Mouse (Mus musculus) right cerebral cortex, adult 18-20 months (tissue): ENCODE results near the gene Utp4.
"Not testable (repeated sequence)": the region's sequence is repeated elsewhere in the genome, so short reads cannot be mapped to it uniquely, and the experiment has no call there.

ENCODE experiments used
- DNase-seq: peaks from one replicate; pipeline ENCODE4 v3.0.0; 2022; ENCODE audit warnings: mixed read lengths

Utp4 gene

DNA sequence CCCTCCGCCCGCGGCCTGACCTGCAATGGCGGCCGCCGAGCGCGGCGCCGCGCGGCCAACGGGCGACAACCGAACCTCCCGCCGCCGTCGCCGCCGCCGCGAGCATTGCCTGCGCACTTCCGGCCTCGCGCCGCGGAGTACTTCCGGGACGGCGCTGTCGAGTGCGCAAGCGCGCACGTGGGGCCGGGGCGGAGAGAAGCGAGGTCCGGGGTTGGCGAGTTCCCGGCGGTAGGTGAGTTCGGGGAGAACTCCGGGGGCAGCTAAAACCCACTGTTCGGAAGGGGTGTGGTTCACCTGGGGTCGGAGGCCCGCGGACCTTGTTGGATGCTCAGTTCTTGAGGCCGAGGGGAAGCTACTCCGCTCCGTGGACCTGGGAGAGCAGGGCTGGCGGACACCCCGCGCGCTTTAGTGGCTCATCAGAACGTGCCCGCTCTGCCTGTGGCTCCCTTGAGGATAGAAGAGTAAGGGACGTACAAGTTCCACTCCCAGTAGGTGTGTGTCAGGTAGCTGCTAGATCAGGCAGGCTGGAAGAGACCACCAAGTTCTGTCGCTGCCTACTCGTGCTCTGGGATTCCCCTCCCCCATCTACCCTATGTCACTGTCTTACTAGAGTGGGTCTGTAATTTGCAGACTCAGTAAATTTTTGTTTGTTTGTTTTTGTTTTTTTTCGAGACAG is at the start of gene Utp4:
TSS of gene Utp4 (plus strand) at position 156 of the 676 bp plus-strand sequence.
- DNase-seq = peak; percentile 90

DNA sequence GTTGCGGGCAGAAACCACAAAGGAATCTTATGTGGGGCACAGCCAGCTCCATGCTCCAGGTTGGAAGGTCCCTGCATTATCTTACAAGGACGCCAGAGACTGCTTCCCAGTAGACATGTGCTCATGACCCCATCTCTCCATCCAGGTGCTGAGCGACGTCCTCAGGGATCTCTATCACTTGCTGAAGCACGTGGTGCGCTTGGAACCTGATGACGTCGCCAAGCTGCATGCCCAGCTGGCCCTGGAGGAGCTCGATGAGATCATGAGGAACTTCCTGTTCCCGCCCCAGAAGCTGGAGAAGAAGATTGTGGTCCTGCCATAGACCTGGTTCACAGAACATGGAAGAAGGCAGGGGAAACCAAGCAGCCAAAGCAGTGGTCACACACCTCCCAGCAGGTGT is 43.4 kb upstream of the Utp4 start:
- no peak for DNase-seq

DNA sequence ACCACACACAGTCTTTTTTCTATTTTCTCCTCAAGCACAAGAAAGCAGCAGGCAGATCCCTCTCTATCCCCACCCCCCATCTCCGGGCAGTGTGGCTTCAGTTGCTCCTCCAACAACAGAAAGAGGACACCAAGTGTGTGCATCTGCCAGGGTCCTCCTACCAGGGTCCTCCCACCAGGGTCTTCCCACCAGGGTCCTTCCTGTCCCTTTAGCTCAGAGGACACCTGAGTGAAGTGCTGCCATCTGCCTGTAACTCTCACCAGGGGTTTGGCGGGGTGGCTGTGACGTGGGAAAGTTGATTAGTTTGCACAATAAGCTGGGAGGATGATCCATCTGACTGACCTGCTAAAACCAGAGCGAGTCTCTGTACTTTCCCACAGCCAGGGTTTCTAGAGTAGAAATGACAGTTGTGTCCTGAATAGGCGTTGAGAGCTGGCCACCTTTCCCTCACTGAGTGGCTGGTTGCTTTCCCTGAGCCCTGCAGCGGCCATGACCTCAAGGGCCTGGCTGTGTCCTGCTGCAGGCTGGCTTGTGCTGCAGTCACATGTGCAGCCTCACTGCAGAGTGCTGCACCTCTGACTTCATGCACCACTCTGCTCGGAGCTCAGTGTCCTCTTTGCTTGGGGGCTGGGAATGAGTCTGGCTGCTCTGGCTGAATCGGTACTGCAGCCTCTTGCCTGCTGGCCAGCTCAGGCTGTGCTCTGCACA is 38.7 kb upstream of the Utp4 start:
- no peak for DNase-seq

DNA sequence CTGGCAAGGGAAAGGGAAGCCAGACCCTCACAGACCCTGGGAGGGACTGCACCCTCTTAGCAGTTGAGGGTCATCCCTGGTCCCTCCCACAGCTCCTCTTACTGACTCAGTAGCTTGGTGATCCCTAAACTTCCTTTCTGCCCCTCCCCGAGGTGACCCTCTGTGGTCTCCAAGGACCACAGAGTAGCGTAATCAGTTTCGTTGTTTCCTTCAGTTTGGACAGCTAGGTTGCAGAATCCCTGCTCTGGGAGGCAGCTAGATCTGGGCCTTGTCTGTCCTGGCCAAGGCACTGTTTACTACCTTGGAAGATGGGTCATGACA is 38.2 kb upstream of the Utp4 start:
- no peak for DNase-seq

DNA sequence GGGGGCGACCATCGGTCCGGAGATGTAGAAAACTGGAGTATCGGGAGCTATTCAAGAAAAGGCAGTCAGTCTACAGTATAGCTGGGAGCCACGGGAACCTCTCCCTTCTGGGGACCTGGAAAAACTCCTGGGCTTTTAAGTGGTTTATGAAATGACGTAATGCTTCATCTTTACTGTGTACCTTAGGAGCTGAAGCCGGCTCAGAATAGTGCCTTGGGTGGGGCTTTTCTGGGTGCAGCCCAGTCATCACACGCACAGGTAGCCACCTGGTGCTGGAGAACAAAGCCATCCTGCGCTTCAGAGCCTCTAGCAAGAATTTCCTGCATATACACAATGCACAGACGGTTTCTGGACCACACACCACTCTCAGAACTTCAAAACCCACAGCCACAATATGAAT is 30.6 kb upstream of the Utp4 start:
- DNase-seq = no peak

DNA sequence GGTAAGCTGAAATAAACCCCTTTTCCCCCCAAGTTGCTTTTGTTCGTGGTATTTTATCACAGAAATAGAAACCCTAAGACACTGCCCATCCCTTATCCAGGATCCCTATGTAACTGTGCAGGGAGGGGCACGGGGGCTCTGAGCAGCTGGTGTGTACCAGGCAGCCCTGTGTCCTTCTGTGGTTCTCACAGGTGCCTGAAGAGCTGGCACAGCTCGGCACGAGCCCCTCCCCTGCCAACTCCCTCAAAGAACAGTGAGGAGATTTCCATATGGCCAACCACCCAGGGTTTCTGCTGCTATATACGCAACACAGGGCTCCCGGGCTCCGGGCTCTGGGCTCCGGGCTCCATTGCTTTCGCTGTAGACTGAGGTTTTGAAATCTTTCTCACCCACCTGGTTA is 28.1 kb upstream of the Utp4 start:
- DNase-seq = no peak

DNA sequence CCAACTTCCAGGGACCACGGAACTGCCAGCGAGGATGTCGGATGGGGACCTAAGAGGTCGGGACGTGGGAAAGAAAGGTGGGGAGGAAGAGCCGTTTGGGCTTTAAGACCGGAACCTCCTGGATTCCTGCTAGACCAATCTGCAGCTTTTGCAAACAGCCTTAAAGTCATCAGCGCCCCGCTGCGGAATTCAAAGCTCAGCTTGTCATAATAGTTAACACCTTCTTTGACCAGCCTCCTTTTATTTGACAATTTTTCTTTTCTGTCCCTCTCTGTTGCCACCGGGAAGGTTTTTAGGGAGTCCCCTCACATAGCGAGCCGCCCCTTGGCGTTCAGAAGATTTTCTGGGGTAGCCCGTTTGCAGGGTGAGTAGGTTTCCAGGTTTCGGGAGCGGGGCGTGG is 23.4 kb upstream of the Utp4 start, which contains the start of gene Has3:
TSS of gene Has3 (plus strand) at position 192 of the 400 bp plus-strand sequence.
- no peak for DNase-seq

DNA sequence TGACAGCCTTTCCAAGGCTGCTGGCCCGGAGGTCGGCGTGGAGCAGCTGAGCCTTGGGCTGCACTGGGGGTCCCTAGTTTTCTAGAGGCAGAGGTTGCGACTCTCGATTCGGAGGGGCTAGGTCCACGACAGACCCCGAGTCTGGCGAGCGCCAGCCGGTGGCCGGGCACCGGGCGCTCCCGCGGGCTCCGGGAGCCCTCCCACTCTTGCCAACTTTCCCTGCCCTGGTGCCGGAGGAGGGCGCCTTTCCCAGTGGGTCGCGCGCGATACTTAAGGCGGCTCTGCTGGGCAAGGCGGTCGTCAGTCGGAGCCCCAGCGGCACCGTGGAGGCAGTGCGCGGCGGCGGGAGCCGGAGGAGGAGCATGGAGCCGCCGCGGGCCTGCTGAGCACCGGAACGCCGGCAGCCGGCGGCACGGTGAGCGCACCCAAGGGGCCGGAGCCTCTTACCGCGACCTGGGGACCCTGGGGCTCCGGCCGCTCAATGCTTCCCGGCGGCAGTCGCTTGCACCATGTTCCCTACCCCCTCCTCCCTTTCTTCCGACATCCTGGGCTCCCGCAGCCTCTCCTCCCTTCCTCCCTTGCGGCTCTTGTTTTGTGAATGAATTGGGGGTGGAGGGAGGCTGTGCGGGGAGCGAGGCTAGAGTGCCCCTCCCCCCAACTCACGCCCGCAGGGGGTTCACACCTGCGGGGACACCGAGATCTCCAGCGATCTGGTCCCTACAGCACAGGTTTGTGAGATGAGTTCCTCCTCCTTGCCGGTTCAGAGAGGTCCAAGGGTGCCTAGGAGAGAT is 22.7 kb upstream of the Utp4 start:
- peak; percentile 66 for DNase-seq

DNA sequence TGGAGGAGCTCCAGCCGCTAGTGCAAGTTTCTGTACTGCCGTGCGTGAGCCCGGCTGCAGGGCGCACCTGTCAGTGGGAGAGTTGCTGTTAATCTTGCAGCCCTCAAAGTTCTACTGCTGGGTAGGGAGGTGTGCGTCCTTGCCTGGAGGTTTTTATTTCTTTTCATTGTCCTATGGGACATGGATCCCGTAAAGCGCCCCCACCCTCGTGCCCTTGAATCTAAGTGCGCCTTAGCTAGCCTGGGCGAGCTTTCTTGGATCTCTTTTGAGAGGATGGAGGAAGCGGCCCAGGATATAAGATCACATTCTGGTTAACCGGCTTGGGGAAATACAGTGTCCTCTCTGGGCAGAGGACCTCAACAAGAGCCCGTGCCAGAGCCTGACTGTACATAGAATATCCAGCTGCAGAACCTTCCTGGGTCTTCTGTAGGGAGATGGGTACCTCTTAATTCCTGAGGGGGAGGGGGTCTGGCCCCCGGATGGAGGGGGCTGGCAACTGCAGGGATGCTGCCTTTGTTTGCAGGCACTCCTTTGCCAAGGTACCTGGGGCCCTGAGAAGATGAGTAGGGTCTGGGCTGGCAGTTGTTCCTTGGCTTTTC is 22.0 kb upstream of the Utp4 start:
- DNase-seq = no peak

DNA sequence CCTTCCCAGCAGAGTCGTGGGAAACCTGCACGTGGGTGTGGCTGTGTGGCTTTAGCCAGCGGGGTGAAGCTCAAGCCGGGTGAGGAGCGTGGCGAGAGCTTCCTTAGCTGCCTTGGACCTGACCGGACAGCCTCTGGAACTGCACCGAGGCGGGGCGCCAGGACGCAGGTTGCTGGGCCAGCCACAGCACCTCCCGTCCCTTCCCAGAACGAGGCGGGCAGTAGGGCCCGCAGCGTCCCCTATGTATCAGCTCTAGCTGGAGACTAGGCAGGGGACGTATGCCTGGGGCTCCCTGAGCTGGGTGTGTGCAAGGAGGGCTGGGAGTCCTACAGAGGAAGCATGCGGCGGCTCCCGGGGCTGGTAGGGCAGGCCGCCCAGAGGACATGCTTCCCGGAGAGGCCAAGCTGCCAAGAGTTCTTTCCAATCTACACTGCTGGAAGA is 21.5 kb upstream of the Utp4 start:
- peak; percentile 25 for DNase-seq

DNA sequence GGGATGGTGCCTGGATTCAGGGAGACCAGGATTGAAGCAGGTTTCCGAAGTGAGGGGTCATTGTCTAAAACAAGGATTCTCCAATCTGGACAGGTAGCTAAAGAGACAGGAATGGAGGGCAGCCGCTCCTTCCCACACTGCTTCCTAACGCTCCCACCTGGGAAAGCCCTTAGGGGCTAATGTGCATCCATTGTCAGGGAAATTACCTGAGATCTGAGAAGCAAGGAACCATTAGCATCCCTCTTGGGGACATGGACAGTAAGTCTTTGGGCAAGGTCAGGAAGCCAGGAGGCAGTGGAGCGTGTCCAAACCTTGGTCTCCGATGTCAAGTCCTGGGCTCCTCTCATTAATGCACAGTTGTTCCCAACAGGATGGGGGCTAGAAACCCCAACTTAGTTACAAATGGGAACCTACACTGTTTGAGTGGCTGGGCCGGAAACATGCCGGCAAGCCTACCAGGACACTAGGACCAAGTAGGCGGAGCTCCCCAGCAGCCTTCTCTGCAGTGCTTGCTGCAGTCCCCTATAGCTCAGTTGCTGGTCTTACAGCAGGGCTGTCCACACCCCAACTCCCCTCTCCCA is 20.9 kb upstream of the Utp4 start:
- DNase-seq = no peak

DNA sequence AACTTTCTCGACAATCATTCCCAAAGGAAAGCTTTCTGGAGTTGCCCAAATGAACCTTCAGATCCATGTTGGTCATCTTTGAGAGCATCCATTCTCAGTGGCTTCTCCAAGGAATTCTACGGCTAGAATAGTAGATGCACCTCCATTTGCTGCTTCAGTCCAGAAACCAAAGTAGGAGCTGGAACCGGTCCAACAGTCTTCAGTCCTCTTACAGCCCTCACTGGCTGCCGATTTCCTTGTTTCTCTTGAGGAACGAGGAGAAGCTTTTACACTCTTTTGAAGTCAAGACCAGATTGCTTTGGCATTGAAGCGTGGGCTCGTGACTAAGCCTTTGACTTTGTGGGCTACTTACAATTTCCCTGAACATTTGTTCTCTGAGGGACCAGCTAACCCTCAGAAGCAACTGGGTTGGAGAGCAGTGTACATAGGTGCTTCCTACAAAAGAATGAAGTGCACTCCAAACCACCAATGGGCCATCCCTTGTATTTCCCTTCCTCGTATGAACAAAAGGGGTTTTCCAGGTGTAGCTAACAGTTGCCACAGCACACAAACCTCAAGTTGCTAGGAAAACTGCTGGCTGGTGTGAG is 13.2 kb upstream of the Utp4 start:
- no peak for DNase-seq

DNA sequence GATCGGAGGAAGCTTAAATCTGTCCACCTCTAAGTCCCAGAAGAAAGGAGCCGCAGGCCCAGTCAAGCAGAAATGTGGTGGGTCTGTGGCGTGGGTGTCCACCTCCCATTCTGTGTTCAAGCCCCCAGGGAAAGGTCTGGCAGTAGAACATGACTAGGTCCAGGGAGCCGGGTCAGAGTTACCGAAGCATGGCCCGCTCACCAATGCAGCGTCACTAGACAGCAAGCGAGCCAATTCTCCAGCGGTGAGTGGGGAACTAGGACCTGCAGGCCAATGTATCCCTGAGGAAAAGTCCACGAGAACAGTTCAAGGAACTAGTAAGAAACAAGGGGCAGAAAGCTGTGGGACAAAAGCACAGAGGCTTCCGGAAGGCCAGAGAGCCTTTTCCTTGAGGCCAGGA is 9.3 kb upstream of the Utp4 start:
- DNase-seq = not testable (repeated sequence)

DNA sequence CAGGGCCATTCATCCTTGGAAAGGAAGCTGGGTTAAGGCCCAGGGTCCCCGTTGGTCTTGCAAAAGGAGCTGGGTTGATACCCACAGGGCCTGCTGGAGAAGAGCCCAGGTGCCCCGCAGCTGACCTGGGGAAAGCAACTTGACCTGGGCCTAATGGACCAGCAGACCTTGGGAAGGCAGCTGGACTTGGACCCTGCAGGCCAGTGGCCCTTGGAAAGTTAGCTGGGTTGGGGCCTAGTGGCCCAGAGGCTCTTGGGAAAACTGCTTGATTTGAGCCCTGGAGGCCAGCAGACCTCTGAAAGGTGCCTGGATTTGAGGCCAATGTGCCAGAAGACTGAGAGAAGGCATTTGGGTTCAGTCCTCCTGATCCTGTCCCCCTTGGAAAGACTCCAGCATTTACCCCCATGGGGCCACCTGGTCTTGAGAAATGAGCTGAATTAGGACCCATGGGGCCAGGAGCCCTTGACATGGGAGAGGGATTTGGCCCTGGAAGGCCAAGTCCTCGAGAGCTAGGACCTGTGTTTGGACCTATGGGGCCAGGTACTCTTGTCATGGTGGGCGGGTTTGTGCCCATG is 8.5 kb upstream of the Utp4 start:
- not testable (repeated sequence) for DNase-seq

DNA sequence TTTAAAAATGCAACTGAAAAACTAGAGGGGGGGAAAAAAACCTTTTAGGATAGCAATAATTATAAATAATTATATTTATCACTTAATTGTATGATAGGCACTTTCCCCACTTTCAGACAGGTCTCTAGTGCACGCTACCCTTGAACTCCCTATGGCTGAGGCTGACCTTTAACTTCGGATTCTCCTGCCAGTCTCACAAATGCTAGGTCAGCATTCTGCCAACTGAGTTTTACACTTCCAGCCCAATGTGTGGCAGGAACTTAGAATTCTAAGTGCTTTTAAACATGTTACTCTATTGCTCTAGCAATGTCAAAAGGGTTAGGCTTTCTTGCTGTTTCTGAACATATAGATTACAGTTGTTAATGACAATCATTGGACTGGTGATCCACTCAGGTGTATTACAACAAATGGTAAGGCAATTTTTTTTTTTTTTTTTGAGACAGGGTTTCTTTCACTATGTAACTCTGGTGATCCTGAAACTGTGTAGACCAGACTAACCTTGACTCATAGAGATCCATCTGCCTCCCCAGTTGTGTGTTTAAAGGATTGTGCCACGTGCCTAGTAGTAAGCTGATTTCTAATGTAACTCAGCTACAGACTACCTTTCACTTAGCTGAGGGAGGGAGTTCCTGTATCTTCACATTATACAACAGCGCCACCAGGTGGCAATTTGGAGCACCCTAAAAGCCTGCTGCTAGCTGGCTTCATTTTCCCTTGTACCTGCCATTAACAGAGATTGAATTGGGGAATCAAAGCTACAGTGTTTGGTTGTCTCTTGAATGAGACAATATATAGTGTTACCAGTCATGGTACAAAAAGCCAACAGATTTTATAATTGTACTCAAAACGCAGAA is 5.9 kb upstream of the Utp4 start:
- peak; percentile 65 for DNase-seq

DNA sequence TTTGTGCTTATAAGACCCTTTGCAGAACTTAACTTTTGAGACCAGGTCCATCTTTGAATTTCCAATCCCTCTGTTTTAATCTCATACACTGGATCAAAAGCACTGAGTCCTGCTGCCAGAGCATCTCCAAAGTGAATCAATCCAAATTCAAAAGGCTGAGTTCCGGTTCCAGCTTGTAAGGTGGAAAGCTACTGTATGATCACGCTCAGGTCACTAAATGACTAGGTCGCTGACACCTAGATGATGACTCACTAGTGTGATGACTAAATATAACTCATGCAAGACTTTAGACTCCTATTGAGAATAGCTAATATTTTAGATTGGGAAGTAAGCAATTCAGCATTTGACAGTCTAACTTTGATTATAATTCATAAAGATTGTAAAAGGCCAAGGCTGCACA is 4.6 kb upstream of the Utp4 start:
- no peak for DNase-seq

DNA sequence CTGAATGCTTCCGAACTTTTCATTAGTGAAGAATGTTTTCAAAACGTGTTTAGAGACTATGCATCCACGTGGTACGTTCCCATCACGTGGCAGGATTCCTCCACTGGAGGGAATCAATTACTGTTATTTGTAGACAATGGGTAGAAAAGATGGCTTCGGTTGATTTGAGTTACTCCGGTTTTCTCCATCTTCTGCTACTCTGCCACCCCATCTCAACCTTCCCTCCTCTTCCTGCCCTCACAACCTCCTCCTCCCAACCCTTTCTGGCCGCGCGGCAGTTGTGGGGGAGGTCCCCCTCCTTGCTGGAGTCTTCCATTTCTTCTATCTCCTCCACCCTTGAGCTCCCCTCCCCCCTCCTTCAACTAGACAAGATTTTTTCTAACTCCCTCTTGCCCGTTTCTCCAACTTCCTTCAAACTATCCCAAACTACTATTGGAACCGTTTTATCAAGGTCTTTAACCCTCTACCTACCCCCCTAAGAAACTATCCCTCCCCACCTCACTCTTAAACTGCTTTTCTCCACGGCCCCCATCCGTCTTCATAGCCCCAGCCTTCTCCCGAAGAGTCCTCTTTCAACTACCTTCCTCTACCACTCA is 1.1 kb upstream of the Utp4 start:
- DNase-seq = no peak

DNA sequence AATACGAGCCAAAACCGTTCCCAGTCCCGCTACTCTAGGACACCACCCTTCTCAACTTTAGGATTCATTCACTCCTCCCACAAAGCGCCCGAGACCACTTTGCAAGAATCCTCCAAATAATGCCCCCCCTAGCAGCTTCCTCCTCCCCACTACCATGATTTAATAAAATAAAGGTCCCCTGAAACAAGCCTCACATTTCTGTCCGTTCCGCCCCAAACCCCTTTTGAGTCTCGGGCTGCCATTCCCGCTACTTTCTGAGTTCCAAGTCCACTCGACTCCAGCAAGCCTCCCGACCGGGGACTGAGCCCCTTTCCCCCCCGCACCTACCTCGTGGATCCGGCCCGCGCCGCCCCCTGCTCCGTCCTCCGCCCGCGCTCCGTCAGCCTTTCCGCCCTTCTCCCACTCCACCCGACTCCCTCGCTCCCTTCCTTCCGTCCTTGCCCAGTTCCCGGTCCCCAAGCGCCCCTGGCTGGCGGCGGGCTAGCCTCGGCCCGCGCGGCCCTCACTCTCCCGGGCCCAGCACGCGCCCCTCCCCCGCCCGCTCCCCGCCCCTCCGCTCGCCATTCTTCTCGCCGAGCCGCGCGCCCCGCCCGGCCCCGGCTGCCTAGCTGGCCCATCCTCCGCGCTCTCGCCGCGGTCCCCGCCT is 507 bp upstream of the Utp4 start:
- no peak for DNase-seq

DNA sequence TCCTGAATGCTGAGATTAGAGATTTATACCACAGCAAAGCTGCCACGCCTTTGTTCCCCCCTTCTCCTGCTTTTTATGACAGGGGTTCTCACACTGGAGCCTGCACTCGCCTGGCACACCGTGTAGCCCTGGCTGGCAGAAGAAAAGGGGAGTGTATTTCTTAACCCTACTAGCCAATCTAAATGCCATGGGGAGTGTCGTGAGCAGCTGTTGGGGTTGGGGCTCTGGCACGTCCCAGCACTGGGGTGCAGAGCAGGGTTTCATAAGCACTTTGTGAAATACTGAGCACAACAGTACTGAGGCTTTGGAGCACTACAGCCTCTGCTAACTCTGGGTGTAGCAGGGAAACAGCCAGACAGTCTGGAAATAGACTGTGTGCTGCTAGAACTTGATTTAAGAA is 6.0 kb downstream of the Utp4 start:
- no peak for DNase-seq

DNA sequence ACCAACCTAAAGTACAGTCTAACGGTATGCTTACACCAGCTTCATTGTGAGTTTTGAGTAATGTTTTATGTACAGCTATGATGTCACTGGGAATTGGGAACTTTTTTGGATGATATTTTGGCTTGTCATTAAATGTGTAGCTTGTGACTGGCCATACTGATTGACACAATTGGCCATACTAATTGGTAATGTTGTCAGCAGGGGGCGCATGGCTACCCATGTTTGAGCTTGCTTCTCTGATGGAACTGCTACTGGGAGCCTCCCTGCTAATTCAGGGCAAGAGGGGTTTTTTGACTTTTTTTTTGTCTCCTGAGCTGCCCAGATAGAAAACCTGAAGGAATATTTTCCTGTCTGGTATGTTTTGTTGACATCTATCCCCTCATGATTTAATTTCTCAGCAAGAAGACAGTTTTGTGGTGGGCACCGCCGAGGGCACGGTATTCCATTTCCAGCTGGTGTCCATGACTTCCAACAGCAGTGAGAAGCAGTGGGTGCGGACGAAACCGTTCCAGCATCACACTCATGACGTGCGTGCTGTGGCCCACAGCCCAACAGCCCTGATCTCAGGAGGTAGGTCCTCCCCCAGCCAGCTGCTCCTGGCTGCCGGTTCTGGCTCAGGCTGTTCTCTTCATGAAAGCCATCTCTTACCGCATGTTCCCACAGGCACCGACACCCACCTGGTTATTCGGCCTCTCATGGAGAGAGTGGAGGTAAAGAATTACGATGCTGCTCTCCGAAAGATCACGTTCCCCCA is 12.5 kb downstream of the Utp4 start:
- DNase-seq = peak; percentile 93
